Mouse (Mus musculus): ENCODE measurements around the gene Ankrd11.

The Ankrd11 gene

GRCm38 (mm10) chr8:122897200-122897599, 144.9 kb downstream of the Ankrd11 start:
- no peak for DNase-seq (ENCODE audit: low spot score in 2 of 2)

DNA sequence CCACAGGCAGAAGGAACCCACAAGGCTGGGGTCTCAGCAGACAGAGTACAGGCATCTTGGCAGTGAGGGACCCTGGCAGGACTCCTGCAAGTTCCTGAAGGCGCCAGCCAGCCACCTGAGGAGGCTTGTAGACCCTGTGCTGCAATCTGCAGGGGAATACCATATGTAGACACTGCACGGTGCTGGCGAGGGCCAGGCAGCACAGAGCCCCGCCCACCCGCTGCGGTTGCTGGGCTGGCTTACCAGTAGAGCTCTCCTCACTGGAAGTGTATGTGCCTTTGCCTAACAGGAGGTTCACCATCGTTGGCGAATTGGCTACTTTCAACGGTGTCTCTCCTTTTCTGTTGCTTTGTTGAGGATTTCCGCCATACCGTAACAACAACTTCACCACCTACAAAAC, 145.8 kb downstream of the Ankrd11 start:
- no peak for DNase-seq (ENCODE audit: low spot score in 2 of 2)

DNA sequence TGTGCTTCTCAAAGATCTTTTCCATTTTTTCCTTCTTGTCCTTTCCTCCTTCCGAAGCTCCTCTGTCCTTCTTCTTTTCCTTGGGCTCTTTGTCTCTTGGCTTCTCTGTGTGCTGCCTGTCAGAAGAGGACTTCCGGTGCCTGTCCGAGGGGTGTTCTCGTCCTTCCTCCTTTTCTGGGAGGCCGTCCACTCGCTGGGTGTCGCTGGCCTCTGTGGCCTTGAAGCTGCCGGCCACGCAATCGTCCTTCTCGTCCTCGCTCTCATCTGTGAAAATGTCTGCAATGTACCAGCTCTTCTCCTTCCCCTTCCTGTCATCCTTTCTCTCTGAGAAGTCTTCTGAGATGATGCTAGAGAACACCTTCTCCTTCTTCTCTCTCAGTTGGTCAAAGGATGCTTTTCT, 148.6 kb downstream of the Ankrd11 start:
- no peak for DNase-seq (ENCODE audit: low spot score in 2 of 2)

DNA sequence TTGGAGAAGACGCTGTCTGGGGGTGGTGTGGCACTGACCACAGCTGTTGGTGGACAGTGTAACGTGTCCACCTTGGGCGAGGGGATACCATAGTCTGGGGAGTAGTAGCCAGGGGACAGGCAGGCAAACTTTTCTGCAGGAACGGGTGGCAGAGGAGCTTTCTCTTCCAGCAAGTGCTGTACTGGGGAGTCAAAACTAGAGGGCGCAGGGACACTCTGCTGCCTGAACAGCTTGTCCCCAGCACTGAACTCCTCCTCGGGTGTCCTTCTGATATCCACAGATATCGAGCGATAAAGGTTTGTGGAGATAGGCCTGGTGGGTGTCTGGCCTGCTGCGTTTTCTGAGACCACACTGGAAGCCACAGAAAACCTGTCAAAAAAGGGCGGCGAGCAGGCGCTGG, 150.6 kb downstream of the Ankrd11 start:
- no peak for DNase-seq (ENCODE audit: low spot score in 2 of 2)

- no peak for DNase-seq (ENCODE audit: low spot score in 2 of 2)
These were observed 158.4 kb downstream of the Ankrd11 start for GRCm38 (mm10) chr8:122883671-122884070.

- no peak for DNase-seq (ENCODE audit: low spot score in 2 of 2)
These were observed 161.8 kb downstream of the Ankrd11 start for GRCm38 (mm10) chr8:122880302-122880701.

DNA sequence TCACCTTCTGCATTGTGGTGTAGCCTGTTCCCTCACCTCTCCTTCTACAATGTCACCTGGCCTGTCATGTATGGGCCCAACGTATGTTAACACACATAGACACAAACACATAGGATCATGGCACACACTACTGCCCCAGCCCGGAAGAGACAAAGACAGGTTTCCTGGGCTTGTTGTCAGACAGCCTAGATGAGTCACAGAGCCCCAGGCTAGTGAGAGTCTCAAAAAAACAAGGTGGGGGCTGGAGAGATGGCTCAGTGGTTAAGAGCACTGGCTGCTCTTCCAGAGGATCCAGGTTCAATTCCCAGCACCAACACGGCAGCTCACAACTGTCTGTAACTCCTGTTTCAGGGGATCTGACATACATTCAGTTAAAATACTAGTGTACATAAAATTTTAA, 163.8 kb downstream of the Ankrd11 start:
- DNase-seq (ENCODE audit: low spot score in 2 of 2) = no peak

DNA sequence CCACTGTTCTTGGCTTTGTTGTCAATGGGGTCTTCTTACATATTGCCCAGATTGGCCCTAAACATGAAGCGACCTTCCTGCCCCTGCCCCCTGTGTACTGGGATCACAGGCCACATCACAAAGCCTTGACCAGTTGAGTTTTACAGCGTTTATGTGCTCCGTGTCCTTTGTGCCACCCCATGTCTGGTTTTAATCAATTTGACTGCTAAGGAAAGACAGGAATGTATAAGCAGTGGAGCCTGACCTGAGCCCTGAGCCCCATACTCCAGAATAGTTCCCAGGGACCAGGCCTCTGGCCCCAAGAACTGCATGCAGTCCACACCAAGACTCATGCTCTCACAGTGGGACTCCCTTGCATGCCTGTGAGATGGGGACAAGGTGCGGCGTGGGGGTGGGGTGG, 166.9 kb downstream of the Ankrd11 start:
- DNase-seq (ENCODE audit: low spot score in 2 of 2) = no peak

DNA sequence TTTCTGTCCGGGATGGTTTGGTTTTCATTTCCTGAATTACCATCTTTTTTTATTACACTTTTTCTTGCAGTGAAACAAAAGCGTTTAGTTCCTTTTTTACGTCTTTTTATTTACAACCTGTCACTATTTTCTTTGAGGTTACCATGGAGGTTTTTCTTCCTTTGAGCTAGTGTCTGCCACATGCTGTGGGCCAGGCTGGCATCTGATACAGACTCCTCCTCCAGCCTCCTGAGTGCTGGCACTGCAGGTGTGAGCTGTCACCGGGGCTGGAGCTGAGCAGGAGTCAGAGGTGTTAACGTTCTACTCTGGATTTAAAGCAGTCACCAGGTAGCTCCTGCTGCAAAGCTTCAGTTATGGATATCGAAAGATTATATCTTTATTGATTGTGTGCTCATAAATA, 168.9 kb downstream of the Ankrd11 start:
- no peak for DNase-seq (ENCODE audit: low spot score in 2 of 2)

- no peak for DNase-seq (ENCODE audit: low spot score in 2 of 2)
These were observed 170.4 kb downstream of the Ankrd11 start for GRCm38 (mm10) chr8:122871663-122872062.

DNA sequence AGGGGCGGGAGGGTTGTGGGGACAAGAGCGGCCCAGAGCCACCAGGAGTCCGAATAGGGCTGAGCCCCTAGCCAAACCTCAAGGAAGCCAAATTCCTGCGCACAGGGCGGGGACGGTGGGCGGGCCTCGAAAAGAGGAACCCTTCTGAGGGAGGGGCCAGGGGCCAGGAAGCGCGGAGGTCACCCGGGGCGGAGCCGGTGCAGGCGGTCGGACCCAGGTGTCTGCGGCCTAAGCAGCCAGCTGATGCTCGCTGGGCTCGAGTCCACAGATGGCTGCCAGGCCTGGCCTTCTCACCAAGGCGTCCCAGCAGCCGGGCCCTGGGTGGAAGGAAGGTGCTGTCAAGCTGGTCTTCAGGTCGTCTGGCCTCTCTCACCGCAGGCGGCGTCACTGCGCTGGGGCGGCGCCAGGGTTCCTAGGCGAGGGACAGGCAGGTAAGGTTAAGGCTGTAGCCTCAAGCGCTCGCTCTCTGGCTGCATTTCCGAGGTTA, 171.7 kb downstream of the Ankrd11 start:
- DNase-seq (ENCODE audit: low spot score in 2 of 2) = no peak

DNA sequence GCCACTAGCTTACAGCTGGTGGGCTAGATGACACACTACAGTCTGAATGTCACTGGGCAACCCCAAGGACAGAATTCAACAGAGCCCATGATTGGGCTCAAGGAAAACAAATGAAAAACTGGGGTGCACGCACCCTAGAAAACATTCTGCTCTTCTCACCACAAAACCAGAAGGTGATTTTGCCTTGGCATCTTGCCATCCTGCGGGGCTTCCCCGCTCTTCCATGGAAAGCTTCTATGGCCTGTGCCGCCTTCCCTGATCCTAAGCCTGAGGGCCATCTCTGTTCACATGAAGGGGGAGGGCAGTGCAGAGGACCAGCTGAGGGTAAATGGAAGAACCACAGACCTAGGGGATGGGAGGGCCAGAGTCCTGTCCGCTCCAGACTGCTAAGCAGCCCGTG, 174.1 kb downstream of the Ankrd11 start:
- DNase-seq (ENCODE audit: low spot score in 2 of 2) = no peak

- DNase-seq (ENCODE audit: low spot score in 2 of 2) = no peak
These were observed 175.8 kb downstream of the Ankrd11 start for GRCm38 (mm10) chr8:122866231-122866630.

- DNase-seq (ENCODE audit: low spot score in 2 of 2) = peak in 1 of 2 experiments; percentile 51
These were observed 176.6 kb downstream of the Ankrd11 start for GRCm38 (mm10) chr8:122865441-122865840.

DNA sequence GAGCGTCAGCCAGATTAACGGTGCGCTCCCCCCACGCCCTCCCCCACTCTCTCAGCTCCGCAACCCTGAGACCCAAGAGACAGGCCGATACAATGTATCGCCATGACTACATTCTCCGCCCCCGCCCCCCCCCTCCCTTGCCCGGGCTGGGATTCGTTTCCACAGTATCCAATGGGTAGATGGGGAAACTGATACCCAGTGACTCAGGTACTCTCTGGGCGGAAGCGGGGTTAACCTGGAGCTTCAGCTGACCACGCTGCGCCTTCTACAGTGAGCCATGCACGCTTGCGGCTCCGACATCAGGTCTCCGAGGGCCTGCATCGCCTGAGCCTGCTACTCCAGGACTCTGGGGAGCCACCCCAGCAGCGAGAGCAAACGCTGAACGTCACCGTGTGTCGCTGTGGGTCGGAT, 177.4 kb downstream of the Ankrd11 start:
- DNase-seq (ENCODE audit: low spot score in 2 of 2) = no peak

GRCm38 (mm10) chr8:122859843-122860242, 182.2 kb downstream of the Ankrd11 start:
- no peak for DNase-seq (ENCODE audit: low spot score in 2 of 2)

DNA sequence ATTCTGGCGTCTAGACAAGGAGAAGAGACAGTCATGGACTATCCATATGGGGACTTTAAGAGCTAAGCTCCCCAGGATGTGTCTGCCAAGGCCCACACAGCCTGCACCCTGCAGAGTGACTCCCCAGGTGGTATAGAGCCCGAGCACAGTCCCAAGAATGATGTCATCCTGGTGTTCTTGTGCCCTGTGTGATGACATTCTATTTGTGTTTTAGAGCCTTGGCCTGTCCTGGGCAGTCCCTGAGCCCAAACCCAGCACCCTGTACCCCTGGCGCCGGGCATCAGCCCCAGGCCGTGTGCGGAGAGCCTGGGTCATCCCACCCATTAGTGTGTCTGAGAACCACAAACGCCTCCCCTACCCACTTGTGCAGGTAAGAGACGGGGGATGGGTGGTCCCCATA, 185.8 kb downstream of the Ankrd11 start:
- DNase-seq (ENCODE audit: low spot score in 2 of 2) = no peak

DNA sequence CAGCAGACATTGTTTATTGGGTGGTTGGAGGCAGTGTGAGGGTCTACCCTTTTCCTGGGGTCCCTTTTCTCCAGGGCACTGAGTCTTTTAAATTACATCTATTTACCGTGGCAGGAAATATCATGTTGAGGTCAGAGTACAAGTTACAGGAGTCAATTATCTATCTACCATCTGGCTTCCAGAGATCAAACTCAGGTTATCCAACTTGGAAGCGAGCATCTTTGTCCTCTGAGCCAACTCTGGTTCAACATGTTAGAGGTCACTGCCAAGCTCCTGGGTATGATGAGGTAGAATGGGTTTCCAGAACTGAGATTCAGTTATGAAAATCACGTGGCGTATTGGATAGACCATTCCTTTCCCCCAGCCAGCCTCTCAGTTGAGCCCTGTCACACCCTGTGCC, 187.0 kb downstream of the Ankrd11 start:
- no peak for DNase-seq (ENCODE audit: low spot score in 2 of 2)

DNA sequence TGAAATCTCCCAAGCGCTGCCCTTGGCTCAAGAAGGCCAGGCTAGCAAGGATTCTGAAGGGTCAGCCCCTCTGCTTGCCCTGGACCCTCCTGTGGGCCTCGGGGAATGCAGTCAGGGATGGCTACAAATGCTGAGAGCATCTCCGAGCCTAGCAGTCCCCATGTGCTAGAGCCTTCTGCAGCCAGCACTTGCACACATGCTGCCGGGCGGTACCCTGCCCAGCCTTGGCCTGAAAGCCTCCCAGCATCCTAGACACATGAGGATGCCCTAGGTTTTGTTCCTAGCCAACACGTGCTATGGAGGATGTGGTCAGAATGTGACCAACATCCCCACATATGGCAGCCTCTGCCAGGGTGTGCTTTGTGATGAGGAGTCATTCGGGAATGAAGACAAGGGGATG, 187.7 kb downstream of the Ankrd11 start:
- no peak for DNase-seq (ENCODE audit: low spot score in 2 of 2)

DNA sequence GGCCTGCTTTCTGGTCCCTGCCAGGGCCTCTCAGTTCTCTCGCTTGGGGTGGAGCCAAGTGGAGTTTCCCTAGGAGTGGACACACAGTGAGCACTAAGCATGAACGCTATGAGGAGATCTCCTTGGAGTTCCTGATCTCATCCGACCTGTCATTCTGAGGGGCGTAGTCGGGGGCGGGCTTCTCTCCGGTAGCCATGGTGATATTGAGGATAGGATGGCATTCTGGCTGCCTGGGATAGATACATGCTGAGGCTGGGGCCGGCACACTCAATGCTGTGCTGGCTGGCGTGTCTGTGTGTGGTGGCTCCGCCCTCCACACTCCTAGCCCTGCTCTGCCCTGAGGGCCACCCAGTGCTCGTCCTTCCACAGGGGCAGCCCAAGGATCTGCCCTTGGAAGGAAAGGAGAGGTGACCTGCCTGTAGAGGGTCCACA, 188.7 kb downstream of the Ankrd11 start:
- peak; percentile 58 to 68 for DNase-seq (ENCODE audit: low spot score in 2 of 2)

GRCm38 (mm10) chr8:122852546-122852905, 189.6 kb downstream of the Ankrd11 start:
- DNase-seq (ENCODE audit: low spot score in 2 of 2) = no peak

- no peak for DNase-seq (ENCODE audit: low spot score in 2 of 2)
These were observed 190.2 kb downstream of the Ankrd11 start for GRCm38 (mm10) chr8:122851692-122852545.

DNA sequence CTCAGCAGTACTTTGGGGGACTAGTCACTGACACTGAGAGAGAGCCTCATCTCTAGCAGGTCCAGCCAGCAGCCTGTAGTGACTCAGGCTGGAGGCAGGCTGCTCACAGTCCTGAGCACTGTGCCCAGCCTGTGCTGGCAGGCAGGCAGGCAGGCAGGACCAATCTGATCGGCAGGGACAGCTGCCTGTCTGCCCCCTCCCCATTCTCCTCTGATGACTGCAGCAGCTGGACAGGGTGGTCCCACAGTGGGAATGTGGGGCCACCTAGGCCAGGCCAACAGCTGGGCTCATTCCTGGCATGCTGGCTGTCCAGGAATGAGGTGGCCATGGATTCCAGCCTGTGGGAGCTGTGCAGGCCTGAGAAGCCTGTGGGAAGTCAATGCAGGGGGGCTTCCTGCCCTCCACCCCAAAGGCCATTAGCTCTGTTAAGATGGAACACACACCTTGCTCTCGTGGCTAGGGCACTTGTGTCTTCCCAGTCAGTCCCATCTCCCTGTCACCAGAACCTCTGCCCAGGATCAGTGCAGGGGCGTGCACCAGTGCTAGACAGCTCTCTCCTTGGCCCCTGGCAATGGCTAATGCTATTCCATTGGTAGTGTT, 191.3 kb downstream of the Ankrd11 start:
- DNase-seq (ENCODE audit: low spot score in 2 of 2) = no peak

All from right cerebral cortex, postnatal 10 days (tissue).